Mouse (Mus musculus): Measurements from ENCODE around the gene Robo2. TPM values are rescaled to one million over a fixed set of nuclear protein-coding genes. Genes with fewer than 3 reads are reported as not detected.

The Robo2 gene
- polyA plus RNA-seq, 1 experiment from 2014 or later: 31.5 TPM

DNA sequence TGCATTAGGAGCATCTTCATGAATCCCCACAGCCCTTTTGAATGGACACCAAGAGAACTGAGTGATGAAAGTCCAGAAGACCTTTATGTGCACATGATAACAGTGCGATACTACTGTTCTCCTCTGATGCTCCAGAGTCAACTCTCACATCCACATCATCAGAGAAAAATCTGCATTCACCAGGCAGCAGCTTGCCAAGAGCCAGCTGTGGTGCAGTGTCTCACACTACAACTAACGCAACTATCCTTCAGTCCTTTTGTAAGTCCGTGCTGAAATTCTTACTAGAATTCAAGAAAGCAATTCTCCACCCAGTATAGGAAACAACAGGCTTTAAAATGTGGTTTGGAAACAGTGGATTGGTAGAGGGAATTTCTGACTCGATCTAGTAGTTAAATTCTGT lies 481.3 kb downstream of the Robo2 start:
- H3K27me3 ChIP-seq (ENCODE audit: control insufficient read depth, insufficient read depth, low read length): no peaks in the 10 kb centered on the region
- H3K9me3 ChIP-seq (replicated peaks; ENCODE audit: control insufficient read depth, low read length): no peaks in the 10 kb centered on the region
- no peak for ATAC-seq (ENCODE audit: insufficient read depth, low FRiP score)
- H3K4me2 ChIP-seq (ENCODE audit: low read depth, low read length): no peak overlapping the region
- H3K4me1 ChIP-seq (ENCODE audit: control insufficient read depth, insufficient read depth, low read length): no peaks in the 10 kb centered on the region
- no peak overlapping the region for H3K4me3 ChIP-seq (replicated peaks; ENCODE audit: low read length)
- H3K27ac ChIP-seq (ENCODE audit: low read length): no peak overlapping the region
- 83% methylated on average over 4 of the region's 4 CpGs for WGBS
- H3K9ac ChIP-seq (ENCODE audit: low read length): no peak overlapping the region
- H3K36me3 ChIP-seq (ENCODE audit: control insufficient read depth, insufficient read depth, low read length): no peaks in the 10 kb centered on the region

DNA sequence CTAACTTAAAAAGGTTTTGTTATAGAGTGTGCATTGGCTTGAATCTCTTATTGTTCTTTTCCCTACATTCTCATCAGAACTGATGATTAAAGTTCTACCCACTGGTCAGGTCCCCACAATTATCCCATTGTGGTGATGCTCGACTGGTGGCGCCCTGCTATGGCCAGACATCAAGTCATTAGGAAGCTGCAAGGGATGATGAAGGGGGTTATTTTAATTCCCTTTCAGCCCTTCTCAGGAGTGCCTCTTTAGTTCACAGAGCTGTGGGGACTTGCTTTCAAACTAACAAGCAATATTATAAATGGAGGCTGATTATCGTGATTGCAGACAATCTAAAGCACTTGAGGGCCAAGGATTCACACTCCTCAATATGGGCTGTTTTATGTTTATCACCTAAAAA lies 484.1 kb downstream of the Robo2 start:
- Histone ChIP-seq H3K9ac (ENCODE audit: low read length) (no peak overlapping the region), H3K9me3 (replicated peaks; ENCODE audit: control insufficient read depth, low read length) (no peaks in the 10 kb centered on the region), H3K27ac (ENCODE audit: low read length) (no peak overlapping the region), H3K4me2 (ENCODE audit: low read depth, low read length) (no peak overlapping the region), H3K4me1 (ENCODE audit: control insufficient read depth, insufficient read depth, low read length) (no peaks in the 10 kb centered on the region), H3K36me3 (ENCODE audit: control insufficient read depth, insufficient read depth, low read length) (no peaks in the 10 kb centered on the region), H3K4me3 (replicated peaks; ENCODE audit: low read length) (no peak overlapping the region), H3K27me3 (ENCODE audit: control insufficient read depth, insufficient read depth, low read length) (no peaks in the 10 kb centered on the region)
- no peak for ATAC-seq (ENCODE audit: insufficient read depth, low FRiP score)
- WGBS: 84% methylated on average over 3 of the region's 3 CpGs

DNA sequence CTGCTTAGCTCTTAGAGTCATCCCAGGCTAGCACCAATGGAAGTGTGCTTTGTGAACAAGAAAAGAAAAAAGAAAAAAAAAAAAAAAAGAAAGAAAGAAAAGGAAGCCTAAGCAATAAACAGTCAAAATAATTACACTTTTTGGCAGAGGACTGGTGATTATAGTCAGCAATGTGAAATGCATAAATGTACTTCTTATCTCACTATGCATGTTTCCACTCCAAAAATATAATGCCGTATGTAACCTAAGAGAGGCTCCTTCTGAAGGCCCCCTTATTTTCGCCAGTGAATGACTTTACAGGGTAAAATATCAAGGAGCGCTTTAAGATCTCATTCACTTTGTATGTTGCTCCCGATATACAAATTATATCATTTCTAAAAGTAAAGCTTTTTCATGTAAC lies 496.2 kb downstream of the Robo2 start:
- H3K4me3 ChIP-seq (replicated peaks; ENCODE audit: low read length): no peak overlapping the region
- no peak for ATAC-seq (ENCODE audit: insufficient read depth, low FRiP score)
- H3K27me3 ChIP-seq (ENCODE audit: control insufficient read depth, insufficient read depth, low read length): no peaks in the 10 kb centered on the region
- H3K9me3 ChIP-seq (replicated peaks; ENCODE audit: control insufficient read depth, low read length): no peaks in the 10 kb centered on the region
- no peaks in the 10 kb centered on the region for H3K36me3 ChIP-seq (ENCODE audit: control insufficient read depth, insufficient read depth, low read length)
- no peaks in the 10 kb centered on the region for H3K4me1 ChIP-seq (ENCODE audit: control insufficient read depth, insufficient read depth, low read length)
- 88% methylated on average over 4 of the region's 4 CpGs for WGBS
- no peak overlapping the region for H3K4me2 ChIP-seq (ENCODE audit: low read depth, low read length)
- H3K9ac ChIP-seq (ENCODE audit: low read length): no peak overlapping the region
- no peak overlapping the region for H3K27ac ChIP-seq (ENCODE audit: low read length)

DNA sequence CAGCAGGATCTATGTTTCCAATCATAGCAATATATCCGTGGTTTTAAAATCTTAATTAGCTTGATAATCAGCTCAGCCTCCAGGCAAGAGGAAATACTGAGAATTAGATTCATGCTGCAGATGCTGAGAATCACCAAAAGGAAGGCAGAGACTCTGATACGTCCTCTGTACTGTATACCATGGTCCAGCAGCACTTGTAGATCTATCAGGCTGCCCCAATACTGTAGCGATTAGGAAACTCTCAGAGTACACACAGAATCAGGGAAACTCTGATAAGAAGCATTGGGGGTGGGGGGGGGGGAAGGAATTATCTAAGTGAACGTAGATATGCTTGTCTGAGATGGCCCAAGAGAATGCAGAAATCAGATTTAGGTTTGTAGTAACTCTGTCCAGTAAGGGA lies 496.7 kb downstream of the Robo2 start:
- Histone ChIP-seq H3K4me1 (ENCODE audit: control insufficient read depth, insufficient read depth, low read length) (no peaks in the 10 kb centered on the region), H3K4me2 (ENCODE audit: low read depth, low read length) (no peak overlapping the region), H3K9me3 (replicated peaks; ENCODE audit: control insufficient read depth, low read length) (no peaks in the 10 kb centered on the region), H3K27ac (ENCODE audit: low read length) (no peak overlapping the region), H3K36me3 (ENCODE audit: control insufficient read depth, insufficient read depth, low read length) (no peaks in the 10 kb centered on the region), H3K9ac (ENCODE audit: low read length) (no peak overlapping the region), H3K27me3 (ENCODE audit: control insufficient read depth, insufficient read depth, low read length) (no peaks in the 10 kb centered on the region), H3K4me3 (replicated peaks; ENCODE audit: low read length) (no peak overlapping the region)
- no peak for ATAC-seq (ENCODE audit: insufficient read depth, low FRiP score)
- 62% methylated on average over 4 of the region's 4 CpGs for WGBS

DNA sequence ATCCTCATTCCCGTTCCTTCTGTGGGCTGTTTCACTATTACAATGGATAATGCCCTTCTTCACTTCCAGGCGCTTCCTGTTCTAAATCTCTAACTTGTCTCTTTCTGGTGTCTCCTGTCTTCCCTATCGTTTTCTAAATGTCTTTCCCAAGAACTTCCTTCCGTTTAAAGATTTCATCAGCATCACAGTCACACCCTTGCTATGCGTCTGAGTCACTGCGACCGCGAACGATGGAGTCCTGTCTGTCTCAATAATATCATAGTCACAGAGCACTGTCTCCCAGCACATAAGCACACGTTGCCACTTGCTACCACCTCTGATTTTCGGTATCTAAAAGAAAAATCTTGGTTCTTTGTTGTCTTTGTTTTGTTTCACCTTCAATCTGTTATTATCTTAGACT lies 503.1 kb downstream of the Robo2 start:
- no peak overlapping the region for H3K4me3 ChIP-seq (replicated peaks; ENCODE audit: low read length)
- no peaks in the 10 kb centered on the region for H3K36me3 ChIP-seq (ENCODE audit: control insufficient read depth, insufficient read depth, low read length)
- H3K27ac ChIP-seq (ENCODE audit: low read length): no peak overlapping the region
- ATAC-seq (ENCODE audit: insufficient read depth, low FRiP score): no peak
- no peaks in the 10 kb centered on the region for H3K27me3 ChIP-seq (ENCODE audit: control insufficient read depth, insufficient read depth, low read length)
- no peaks in the 10 kb centered on the region for H3K4me1 ChIP-seq (ENCODE audit: control insufficient read depth, insufficient read depth, low read length)
- no peak overlapping the region for H3K9ac ChIP-seq (ENCODE audit: low read length)
- WGBS: 83% methylated on average over 11 of the region's 11 CpGs
- H3K4me2 ChIP-seq (ENCODE audit: low read depth, low read length): no peak overlapping the region
- no peaks in the 10 kb centered on the region for H3K9me3 ChIP-seq (replicated peaks; ENCODE audit: control insufficient read depth, low read length)

DNA sequence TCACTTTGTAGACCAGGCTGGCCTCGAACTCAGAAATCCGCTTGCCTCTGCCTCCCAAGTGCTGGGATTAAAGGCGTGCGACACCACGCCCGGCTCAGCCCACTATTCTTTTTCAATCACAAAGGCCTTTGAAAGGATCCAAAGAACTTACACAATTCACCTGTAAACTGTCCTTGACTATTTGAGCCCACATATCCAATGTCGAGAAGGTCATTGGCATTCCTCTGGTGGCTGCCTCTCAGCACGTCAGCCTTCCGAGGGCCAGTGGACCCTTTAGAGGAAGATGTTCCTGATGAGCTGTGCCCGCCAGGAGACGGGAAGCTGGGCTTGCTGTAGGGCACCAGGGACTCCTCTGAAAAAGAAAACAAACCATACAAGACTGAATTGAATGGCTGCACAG lies 514.8 kb downstream of the Robo2 start:
- Histone ChIP-seq H3K27ac (ENCODE audit: low read length) (no peak overlapping the region), H3K27me3 (ENCODE audit: control insufficient read depth, insufficient read depth, low read length) (no peaks in the 10 kb centered on the region), H3K9me3 (replicated peaks; ENCODE audit: control insufficient read depth, low read length) (no peaks in the 10 kb centered on the region), H3K36me3 (ENCODE audit: control insufficient read depth, insufficient read depth, low read length) (no peaks in the 10 kb centered on the region), H3K4me2 (ENCODE audit: low read depth, low read length) (no peak overlapping the region), H3K4me3 (replicated peaks; ENCODE audit: low read length) (no peak overlapping the region), H3K9ac (ENCODE audit: low read length) (no peak overlapping the region), H3K4me1 (ENCODE audit: control insufficient read depth, insufficient read depth, low read length) (no peaks in the 10 kb centered on the region)
- ATAC-seq (ENCODE audit: insufficient read depth, low FRiP score): no peak
- WGBS: 93% methylated on average over 11 of the region's 11 CpGs

DNA sequence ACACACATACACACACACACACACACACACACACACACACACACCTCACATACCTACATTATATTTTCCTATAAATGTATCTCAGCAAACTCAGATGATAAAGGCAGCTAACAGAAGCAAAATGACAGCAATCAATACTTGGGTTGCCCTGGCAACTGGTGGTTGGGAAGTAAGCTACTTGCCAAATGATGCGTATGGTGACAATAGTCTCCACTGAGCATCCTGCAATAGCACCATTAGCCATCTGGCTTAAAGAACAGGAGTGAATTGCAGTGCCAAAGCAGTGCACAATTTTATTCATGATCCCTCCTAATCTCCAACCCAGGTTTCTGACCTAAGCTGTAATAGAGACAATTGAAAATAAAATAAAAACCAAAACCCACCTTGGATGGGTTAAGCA lies 529.7 kb downstream of the Robo2 start:
- Histone ChIP-seq H3K4me1 (ENCODE audit: control insufficient read depth, insufficient read depth, low read length) (no peaks in the 10 kb centered on the region), H3K4me2 (ENCODE audit: low read depth, low read length) (no peak overlapping the region), H3K27me3 (ENCODE audit: control insufficient read depth, insufficient read depth, low read length) (no peaks in the 10 kb centered on the region), H3K9ac (ENCODE audit: low read length) (no peak overlapping the region), H3K4me3 (replicated peaks; ENCODE audit: low read length) (no peak overlapping the region), H3K27ac (ENCODE audit: low read length) (no peak overlapping the region), H3K9me3 (replicated peaks; ENCODE audit: control insufficient read depth, low read length) (no peaks in the 10 kb centered on the region), H3K36me3 (ENCODE audit: control insufficient read depth, insufficient read depth, low read length) (no peaks in the 10 kb centered on the region)
- no peak for ATAC-seq (ENCODE audit: insufficient read depth, low FRiP score)
- WGBS: 92% methylated on average over 1 of the region's 1 CpGs

DNA sequence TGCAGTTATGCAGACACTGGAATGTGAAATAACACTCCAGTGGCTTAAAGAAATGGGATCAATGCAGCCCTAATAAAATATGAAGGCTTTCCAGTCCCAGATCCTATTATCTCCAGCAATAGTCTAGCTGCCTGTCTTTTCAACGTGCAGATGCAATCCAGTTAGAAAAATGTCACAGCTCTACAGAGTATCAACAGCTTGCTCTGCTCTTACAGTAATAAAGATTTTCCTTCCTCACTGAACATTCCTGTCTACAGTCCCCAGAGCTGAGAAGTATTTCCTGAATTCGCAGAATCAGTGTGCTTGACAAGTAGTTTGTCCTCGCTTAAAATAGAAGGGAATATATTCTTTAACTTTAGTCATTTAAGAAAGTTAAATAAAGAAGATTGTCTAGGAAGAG lies 533.7 kb downstream of the Robo2 start:
- ATAC-seq (ENCODE audit: insufficient read depth, low FRiP score): no peak
- WGBS: 52% methylated on average over 3 of the region's 3 CpGs
- Histone ChIP-seq H3K4me3 (replicated peaks; ENCODE audit: low read length) (no peak overlapping the region), H3K36me3 (ENCODE audit: control insufficient read depth, insufficient read depth, low read length) (no peaks in the 10 kb centered on the region), H3K4me2 (ENCODE audit: low read depth, low read length) (no peak overlapping the region), H3K9me3 (replicated peaks; ENCODE audit: control insufficient read depth, low read length) (no peaks in the 10 kb centered on the region), H3K4me1 (ENCODE audit: control insufficient read depth, insufficient read depth, low read length) (no peaks in the 10 kb centered on the region), H3K27me3 (ENCODE audit: control insufficient read depth, insufficient read depth, low read length) (no peaks in the 10 kb centered on the region), H3K27ac (ENCODE audit: low read length) (no peak overlapping the region), H3K9ac (ENCODE audit: low read length) (no peak overlapping the region)

DNA sequence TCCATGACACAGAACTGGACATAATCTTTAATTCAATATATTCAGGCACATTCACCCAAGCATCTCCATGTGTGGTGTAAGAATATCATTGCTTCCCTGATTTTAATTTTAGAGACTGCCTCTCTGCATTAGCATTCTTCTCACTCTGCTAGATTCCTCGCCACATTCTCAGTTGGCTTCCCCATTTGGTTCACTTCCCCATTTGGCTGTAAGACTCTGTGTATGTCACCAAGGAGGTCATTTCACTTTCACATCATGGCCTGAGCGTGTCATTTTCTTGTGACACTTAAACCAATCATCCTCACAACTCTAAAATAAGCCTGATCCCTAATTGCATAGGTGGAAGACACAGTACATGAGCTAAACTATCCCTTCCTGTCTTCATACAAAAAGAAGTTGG lies 536.6 kb downstream of the Robo2 start:
- 79% methylated on average over 2 of the region's 2 CpGs for WGBS
- Histone ChIP-seq H3K36me3 (ENCODE audit: control insufficient read depth, insufficient read depth, low read length) (no peaks in the 10 kb centered on the region), H3K4me1 (ENCODE audit: control insufficient read depth, insufficient read depth, low read length) (no peaks in the 10 kb centered on the region; the same call in 1 of the 2 replicates), H3K4me2 (ENCODE audit: low read depth, low read length) (no peak overlapping the region), H3K27me3 (ENCODE audit: control insufficient read depth, insufficient read depth, low read length) (no peaks in the 10 kb centered on the region), H3K9ac (ENCODE audit: low read length) (no peak overlapping the region), H3K27ac (ENCODE audit: low read length) (no peak overlapping the region), H3K4me3 (replicated peaks; ENCODE audit: low read length) (no peak overlapping the region), H3K9me3 (replicated peaks; ENCODE audit: control insufficient read depth, low read length) (no peaks in the 10 kb centered on the region)
- ATAC-seq (ENCODE audit: insufficient read depth, low FRiP score): no peak
